Mouse (Mus musculus): Measurements from ENCODE around the gene Spry2. TPM values are rescaled to one million over a fixed set of nuclear protein-coding genes. Genes with fewer than 3 reads are reported as not detected.

Gene Spry2
- 54.2 and 63.0 TPM in 2 replicates for polyA plus RNA-seq (2015; fragmentation: Nextera tagmentation; extraction: Ambion mirVana)

DNA sequence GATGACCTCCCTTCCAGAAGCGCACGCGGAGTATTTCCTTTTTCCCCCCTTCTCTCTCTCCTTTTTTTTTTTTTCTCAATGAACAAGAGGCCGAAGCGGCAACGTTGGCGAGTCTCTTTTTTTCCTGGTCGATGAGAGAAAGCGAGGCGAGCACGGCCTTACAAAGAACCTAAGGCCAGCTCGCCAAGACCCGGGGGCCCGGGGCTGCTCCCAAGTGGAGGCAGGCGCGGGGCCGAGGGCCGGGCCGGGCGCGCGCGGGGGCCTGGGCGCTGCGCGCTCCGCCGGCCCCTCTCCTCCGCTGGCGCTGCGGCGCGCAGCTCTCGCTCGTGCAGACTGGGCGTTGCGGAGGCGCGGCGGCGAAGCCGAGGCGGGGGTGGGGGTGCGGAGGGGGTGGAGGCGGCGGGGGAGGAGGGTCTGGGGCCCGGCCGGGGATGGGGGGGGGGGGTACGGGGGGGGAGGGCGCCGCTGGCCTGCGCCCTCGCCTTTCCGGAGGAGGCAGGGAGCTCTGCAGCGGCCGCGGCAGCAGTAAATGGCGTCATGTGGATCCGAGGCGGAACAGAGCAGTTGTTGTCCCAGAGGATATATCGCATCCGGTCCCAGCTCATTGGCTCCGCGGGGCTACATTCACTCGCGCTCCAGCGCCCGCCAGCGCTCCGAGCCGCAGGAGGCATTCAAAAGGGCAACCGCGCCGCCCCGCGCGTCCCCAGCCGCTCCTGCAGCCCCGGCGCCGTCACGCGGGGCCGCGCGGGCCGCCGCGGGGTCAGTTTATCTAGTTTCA, at the start of gene Spry2:
TSS of gene Spry2 (minus strand) at position 29 of the 778 bp plus-strand sequence.

Other genes with a start within 250 kb of the Spry2 start
- not detected in 2 replicates for gene Trim52, start 209.4 kb upstream of the Spry2 start, polyA plus RNA-seq (2015; fragmentation: Nextera tagmentation; extraction: Ambion mirVana)